Mouse (Mus musculus): ENCODE measurements at regions not wholly inside any gene's neighbourhood (a gene's known extent, or its start where the extent isn't known, plus 50 kb on each side); places are given as distances from the start of the nearest gene placed in this dataset.

DNA sequence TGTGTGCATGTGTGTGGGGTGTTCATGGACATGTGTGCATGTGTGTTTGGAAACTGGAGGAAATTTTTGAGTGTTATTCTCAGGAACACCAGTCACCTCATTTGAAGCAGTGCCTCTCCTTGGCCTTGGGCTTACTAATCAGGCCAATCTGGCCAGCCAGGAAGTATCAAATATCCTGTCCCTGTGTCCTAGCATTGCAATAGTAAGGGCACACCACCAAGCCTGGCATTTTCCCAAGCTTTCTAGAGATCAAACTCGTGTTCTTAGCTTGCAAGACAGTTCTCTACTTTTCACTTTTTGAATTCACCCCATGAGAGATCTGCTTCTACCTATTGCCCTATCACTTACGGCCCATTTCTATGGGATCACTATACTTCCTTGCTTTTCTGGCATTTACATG is 376.7 kb downstream of the 9330182O14Rik start:
- no peak for DNase-seq (ENCODE audit: low spot score)
- WGBS, result 60% methylated on average over 2 of the region's 2 CpGs
- no peak overlapping the region for H3K9ac ChIP-seq (ENCODE audit: low read depth, low read length)

DNA sequence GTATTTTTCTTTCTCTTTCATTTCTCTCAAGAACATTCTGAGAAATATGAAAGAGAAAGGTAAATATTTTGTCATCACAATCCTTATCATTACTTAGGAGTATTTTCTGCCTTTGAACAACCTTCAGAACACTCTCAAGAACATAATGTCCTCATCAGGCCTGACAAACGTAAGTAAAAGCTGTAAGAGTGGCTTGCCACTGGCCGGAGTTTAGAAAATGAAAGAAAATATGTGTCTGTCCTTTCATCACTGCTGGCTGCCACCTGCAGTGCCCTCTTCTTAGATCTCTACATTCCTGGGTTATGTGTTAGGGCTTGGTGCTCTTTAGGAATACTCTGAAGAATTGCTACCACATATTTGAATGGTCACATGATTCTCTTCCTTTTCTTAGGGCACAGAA is 390.2 kb downstream of the 9330182O14Rik start:
- no peaks in the 10 kb centered on the region for H3K36me3 ChIP-seq (ENCODE audit: insufficient read depth, low read length)
- H3K9me3 ChIP-seq (replicated peaks; ENCODE audit: low read length), result no peaks in the 10 kb centered on the region
- DNase-seq (ENCODE audit: low spot score) (no peak), ATAC-seq (replicated peaks; ENCODE audit: low FRiP score, low read depth) (no peak)
- H3K4me2 ChIP-seq (ENCODE audit: low read length), result no peak overlapping the region
- no peak overlapping the region for H3K27ac ChIP-seq
- TF ChIP-seq CTCF (IDR thresholded peaks at IDR 0.05; ENCODE audit: low read depth), result no peak
- H3K4me3 ChIP-seq (replicated peaks; ENCODE audit: low read depth, low read length), result no peak overlapping the region
- 74% methylated on average over 2 of the region's 2 CpGs for WGBS
- H3K4me1 ChIP-seq (replicated peaks; ENCODE audit: insufficient read depth, low read length), result no peaks in the 10 kb centered on the region
- H3K9ac ChIP-seq (ENCODE audit: low read depth, low read length), result no peak overlapping the region
- no peaks in the 10 kb centered on the region for H3K27me3 ChIP-seq (ENCODE audit: insufficient read depth, low read length)

More for the DNA sequence above, 376.7 kb downstream of the 9330182O14Rik start:
- no peak overlapping the region for H3K4me2 ChIP-seq (ENCODE audit: low read length)
- H3K4me3 ChIP-seq (replicated peaks; ENCODE audit: low read depth, low read length), result no peak overlapping the region
- H3K27me3 ChIP-seq (ENCODE audit: insufficient read depth, low read length), result no peaks in the 10 kb centered on the region
- H3K9me3 ChIP-seq (replicated peaks; ENCODE audit: low read length), result no peaks in the 10 kb centered on the region
- no peaks in the 10 kb centered on the region for H3K4me1 ChIP-seq (replicated peaks; ENCODE audit: insufficient read depth, low read length)
- H3K36me3 ChIP-seq (ENCODE audit: insufficient read depth, low read length), result no peaks in the 10 kb centered on the region
- H3K27ac ChIP-seq, result no peak overlapping the region
- ATAC-seq (replicated peaks; ENCODE audit: low FRiP score, low read depth), result no peak
- TF ChIP-seq CTCF (IDR thresholded peaks at IDR 0.05; ENCODE audit: low read depth), result no peak

DNA sequence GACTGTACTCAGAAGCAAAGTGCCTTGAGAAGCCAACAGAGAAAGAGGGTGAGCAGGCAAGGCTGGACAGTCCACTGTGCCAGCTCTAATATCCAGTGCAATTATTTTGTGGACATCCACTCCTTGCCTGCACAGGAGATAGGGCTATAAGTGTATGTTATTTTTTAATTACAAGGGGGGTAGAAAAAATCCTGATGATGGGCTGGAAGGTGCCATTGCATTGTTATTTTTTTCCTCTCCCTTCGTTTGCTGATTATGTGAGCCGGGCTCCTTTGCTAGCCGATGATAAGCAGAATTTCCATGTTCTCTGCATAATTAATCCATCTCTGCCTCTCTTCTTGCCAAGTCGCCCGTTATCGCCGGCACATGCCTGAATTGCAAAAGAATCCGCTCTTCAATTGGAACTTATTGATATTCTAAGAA is 399.3 kb downstream of the 9330182O14Rik start:
- H3K4me1 ChIP-seq (replicated peaks; ENCODE audit: insufficient read depth, low read length), result no peaks in the 10 kb centered on the region
- no peaks in the 10 kb centered on the region for H3K36me3 ChIP-seq (ENCODE audit: insufficient read depth, low read length)
- TF ChIP-seq CTCF (IDR thresholded peaks at IDR 0.05; ENCODE audit: low read depth), result no peak
- H3K4me2 ChIP-seq (ENCODE audit: low read length), result no peak overlapping the region
- H3K9me3 ChIP-seq (replicated peaks; ENCODE audit: low read length), result no peaks in the 10 kb centered on the region
- H3K9ac ChIP-seq (ENCODE audit: low read depth, low read length), result no peak overlapping the region
- H3K27ac ChIP-seq, result no peak overlapping the region
- ATAC-seq (replicated peaks; ENCODE audit: low FRiP score, low read depth) (no peak), DNase-seq (ENCODE audit: low spot score) (no peak)
- H3K27me3 ChIP-seq (ENCODE audit: insufficient read depth, low read length), result no peaks in the 10 kb centered on the region
- WGBS, result 86% methylated on average over 8 of the region's 8 CpGs
- no peak overlapping the region for H3K4me3 ChIP-seq (replicated peaks; ENCODE audit: low read depth, low read length)

DNA sequence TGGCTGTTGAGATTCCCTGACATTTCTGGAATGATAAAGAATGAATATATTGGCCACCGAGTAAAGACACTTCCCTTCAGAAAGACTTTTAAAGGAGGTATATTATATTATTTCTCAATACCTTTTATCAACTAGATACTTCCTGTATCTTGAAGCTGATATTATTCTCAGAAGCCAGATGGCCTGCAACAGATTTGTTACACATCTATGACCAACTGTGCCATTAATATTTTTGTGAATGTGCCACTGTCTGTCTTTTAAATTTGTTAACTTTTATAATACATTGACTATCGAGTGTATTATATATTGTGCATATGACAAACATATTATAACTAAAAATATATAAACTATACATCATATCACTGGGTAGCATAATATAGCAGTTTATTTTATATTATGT is 427.5 kb downstream of the 9330182O14Rik start:
- no peak overlapping the region for H3K9ac ChIP-seq (ENCODE audit: low read depth, low read length)
- H3K4me1 ChIP-seq (replicated peaks; ENCODE audit: insufficient read depth, low read length), result no peaks in the 10 kb centered on the region
- TF ChIP-seq CTCF (IDR thresholded peaks at IDR 0.05; ENCODE audit: low read depth), result no peak
- no peak overlapping the region for H3K4me3 ChIP-seq (replicated peaks; ENCODE audit: low read depth, low read length)
- DNase-seq (ENCODE audit: low spot score) (no peak), ATAC-seq (replicated peaks; ENCODE audit: low FRiP score, low read depth) (no peak)
- H3K36me3 ChIP-seq (ENCODE audit: insufficient read depth, low read length), result no peaks in the 10 kb centered on the region
- H3K27me3 ChIP-seq (ENCODE audit: insufficient read depth, low read length), result no peaks in the 10 kb centered on the region
- WGBS, result 87% methylated on average over 2 of the region's 2 CpGs
- H3K9me3 ChIP-seq (replicated peaks; ENCODE audit: low read length), result no peaks in the 10 kb centered on the region
- no peak overlapping the region for H3K4me2 ChIP-seq (ENCODE audit: low read length)
- H3K27ac ChIP-seq, result no peak overlapping the region

DNA sequence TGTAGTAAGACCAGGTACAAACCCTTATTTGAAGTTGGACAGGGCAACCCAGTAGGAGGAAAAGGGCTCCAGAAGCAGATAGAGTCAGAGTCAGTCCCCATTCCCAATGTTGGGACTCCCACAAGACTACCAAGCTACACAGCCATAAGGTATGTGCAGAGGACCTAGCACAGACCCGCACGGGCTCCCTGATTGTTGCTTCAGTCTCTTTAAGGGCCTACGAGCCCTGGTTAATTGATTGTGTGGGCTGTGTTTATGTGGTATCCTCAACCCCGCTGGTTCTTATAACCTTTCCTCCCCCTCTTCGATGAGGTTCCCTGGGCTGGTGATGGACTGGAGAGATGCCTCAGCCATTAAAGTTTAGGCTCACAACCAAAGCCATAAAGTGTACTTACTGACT is 431.6 kb downstream of the 9330182O14Rik start:
- no peaks in the 10 kb centered on the region for H3K27me3 ChIP-seq (ENCODE audit: insufficient read depth, low read length)
- H3K4me1 ChIP-seq (replicated peaks; ENCODE audit: insufficient read depth, low read length), result no peaks in the 10 kb centered on the region
- TF ChIP-seq CTCF (IDR thresholded peaks at IDR 0.05; ENCODE audit: low read depth), result no peak
- H3K9me3 ChIP-seq (replicated peaks; ENCODE audit: low read length), result no peaks in the 10 kb centered on the region
- ATAC-seq (replicated peaks; ENCODE audit: low FRiP score, low read depth), result no peak
- no peak overlapping the region for H3K4me3 ChIP-seq (replicated peaks; ENCODE audit: low read depth, low read length)
- WGBS, result 29% methylated on average over 5 of the region's 5 CpGs
- peak; percentile 41 for DNase-seq (ENCODE audit: low spot score)
- no peaks in the 10 kb centered on the region for H3K36me3 ChIP-seq (ENCODE audit: insufficient read depth, low read length)
- no peak overlapping the region for H3K9ac ChIP-seq (ENCODE audit: low read depth, low read length)
- H3K27ac ChIP-seq, result no peak overlapping the region
- H3K4me2 ChIP-seq (ENCODE audit: low read length), result no peak overlapping the region

DNA sequence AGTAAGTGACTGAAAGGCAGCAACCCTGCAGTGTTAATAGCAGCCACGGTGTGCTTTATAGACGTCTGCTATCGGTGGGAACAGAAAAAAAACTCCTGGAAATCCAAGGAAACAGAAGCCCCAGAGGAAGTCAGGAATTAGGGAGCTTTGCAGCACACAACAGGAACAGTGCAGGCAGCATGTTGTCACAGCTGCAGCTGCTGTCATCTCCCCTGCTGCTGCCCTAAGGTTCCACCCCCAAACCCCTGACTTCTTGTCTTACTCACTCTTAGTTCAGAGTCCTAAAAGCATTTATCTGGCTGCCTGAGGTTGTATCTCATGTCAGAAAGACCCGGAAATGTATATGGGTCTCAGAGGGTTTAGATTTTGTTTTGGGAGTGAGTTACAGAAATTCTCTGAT is 432.3 kb downstream of the 9330182O14Rik start:
- Histone ChIP-seq H3K4me1 (replicated peaks; ENCODE audit: insufficient read depth, low read length) (no peaks in the 10 kb centered on the region), H3K27ac (no peak overlapping the region), H3K4me3 (replicated peaks; ENCODE audit: low read depth, low read length) (no peak overlapping the region), H3K27me3 (ENCODE audit: insufficient read depth, low read length) (no peaks in the 10 kb centered on the region), H3K9ac (ENCODE audit: low read depth, low read length) (no peak overlapping the region), H3K36me3 (ENCODE audit: insufficient read depth, low read length) (no peaks in the 10 kb centered on the region), H3K9me3 (replicated peaks; ENCODE audit: low read length) (no peaks in the 10 kb centered on the region), H3K4me2 (ENCODE audit: low read length) (no peak overlapping the region)
- ATAC-seq (replicated peaks; ENCODE audit: low FRiP score, low read depth) (no peak), DNase-seq (ENCODE audit: low spot score) (peak; percentile 56)
- WGBS, result 6% methylated on average over 4 of the region's 4 CpGs
- TF ChIP-seq CTCF (IDR thresholded peaks at IDR 0.05; ENCODE audit: low read depth), result no peak

DNA sequence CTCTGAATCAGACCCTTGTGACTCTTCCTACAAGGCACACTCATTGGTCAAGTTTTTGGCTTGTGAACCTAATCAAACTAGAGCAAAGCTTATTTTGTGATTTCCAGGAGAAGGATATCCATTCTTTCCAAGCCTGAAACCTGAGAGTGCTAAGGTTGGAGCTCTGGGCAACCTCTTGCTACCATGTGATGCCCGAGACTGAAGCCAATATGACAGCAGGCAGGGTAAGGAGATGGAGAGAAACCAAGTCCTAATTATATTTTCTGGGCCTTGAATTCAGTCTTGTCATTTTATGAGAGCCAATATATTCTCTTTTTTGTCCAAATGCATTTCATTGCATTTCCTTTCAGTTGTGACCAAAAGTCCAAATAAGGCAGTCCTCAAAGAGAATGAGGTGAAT is 434.5 kb downstream of the 9330182O14Rik start:
- no peaks in the 10 kb centered on the region for H3K27me3 ChIP-seq (ENCODE audit: insufficient read depth, low read length)
- WGBS, result 87% methylated on average over 1 of the region's 1 CpGs
- H3K9ac ChIP-seq (ENCODE audit: low read depth, low read length), result no peak overlapping the region
- H3K4me3 ChIP-seq (replicated peaks; ENCODE audit: low read depth, low read length), result no peak overlapping the region
- no peak overlapping the region for H3K27ac ChIP-seq
- no peak overlapping the region for H3K4me2 ChIP-seq (ENCODE audit: low read length)
- H3K9me3 ChIP-seq (replicated peaks; ENCODE audit: low read length), result no peaks in the 10 kb centered on the region
- no peak for ATAC-seq (replicated peaks; ENCODE audit: low FRiP score, low read depth)
- no peaks in the 10 kb centered on the region for H3K36me3 ChIP-seq (ENCODE audit: insufficient read depth, low read length)
- DNase-seq (ENCODE audit: low spot score), result no peak
- no peak for TF ChIP-seq CTCF (IDR thresholded peaks at IDR 0.05; ENCODE audit: low read depth)
- no peaks in the 10 kb centered on the region for H3K4me1 ChIP-seq (replicated peaks; ENCODE audit: insufficient read depth, low read length)
